Mouse (Mus musculus): ENCODE measurements at regions not wholly inside any gene's neighbourhood (a gene's known extent, or its start where the extent isn't known, plus 50 kb on each side); places are given as distances from the start of the nearest gene placed in this dataset.
A peak's percentile ranks its signal among the peaks of the same experiment; 100 is the strongest.

DNA sequence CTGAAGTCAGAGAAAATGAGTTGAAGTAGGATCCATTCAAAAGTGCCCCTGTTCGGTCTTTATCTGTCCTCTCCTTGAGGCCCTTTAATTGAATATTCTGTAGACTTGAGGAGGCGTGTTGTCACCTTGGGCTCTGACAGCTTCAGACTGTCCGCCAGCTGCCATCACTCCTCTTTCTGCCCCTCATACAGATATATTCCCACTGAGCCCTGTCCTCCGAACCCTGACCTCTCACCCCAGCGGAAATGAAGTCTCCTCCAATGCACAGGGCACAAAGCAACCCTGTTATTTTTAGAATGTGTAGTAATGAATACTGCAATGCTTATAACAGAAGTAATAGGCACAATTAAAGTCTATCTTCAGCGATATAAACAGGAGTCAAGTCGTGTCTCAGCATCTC, 117.4 kb upstream of the Gm14444 start:
- DNase-seq: no peak

DNA sequence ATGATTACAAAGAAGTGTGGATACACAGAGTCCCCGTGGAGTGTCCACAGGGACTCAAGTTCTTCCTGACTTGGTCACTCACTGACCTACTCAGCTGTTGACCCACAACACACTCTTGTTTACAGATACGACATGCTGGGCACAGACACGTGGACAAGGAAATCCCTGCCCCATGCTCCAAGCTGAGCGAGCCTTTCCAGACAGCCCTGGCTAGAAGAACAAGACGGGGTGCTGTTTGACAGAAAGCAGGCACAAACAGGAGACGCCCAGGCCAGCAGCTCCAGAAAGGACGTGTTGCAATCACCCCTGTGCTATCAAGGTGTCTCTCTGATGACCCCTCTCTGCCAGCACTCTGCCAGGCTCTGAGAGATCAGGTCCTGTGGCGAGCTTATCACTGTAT, 112.6 kb upstream of the Gm14444 start:
- DNase-seq: peak; percentile 69 to 74

DNA sequence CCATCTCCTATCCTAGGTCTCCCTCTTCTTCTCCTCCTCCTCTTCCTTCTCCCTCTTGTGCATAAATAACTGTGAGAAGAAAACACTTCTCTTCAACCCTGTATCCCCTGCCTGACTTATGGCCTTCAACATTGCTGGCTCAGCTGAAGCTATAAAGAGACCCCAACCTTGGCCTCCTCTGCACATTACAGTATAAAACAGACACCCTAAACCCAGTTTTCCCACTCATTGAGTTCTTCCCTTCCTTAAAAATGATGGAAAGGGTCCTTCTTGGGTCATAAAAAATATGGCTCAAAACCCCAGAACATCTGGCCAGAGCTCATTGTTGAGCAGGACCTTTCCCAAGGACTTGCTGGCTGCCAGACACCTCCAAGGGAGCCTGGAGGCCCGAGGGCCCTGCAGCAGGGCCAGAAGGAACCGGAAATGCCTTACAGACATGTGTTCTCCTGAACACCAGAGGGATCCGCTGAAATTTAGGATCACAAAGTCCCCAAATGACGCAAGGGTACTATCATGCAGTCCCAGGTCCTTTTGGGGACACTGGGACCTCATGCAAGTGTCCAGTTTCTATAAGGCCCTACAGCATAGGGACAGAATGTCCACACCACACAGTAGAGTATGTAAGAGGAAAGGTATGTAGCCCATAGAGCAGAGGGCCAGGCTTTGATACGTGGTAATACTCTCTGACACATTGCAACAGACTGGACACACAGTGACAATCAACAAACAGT, 109.9 kb upstream of the Gm14444 start:
- peak in 1 of 2 experiments; percentile 50 for DNase-seq

DNA sequence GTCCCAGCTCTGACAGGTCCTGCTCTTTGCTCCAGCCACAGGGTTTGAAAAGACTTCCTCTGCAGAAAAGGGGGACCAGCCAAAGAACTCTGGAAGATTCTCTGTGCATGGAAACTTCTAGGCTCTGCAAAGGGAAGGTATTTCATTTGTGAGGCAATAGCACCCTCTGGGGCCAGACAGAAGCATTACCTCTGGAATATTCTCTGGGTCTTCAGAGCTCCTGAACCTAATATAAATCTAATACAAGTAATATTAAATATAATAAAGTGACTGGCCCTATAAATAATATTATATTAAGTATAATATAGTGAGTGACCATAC, 109.4 kb upstream of the Gm14444 start:
- peak; percentile 60 to 85 for DNase-seq

DNA sequence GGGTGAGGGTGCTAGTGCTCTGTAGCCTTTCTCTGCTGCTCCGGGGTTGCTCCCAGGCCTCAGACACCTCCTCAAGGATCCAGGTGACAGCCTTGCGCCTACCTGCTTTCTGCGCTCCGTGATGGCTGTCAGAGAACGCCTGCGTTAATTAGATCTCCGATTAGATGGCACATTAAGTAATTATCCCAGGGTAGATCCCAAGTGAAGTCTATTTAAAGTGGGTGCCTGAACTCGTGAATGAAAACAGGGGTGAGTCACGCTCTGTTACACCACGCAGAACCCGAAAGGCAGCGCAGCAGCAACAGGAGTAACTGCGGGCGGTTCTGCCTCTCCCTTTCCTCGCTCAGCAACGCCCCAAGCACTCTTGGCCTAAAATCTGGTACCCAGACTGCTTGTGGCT, 108.2 kb upstream of the Gm14444 start:
- no peak for DNase-seq

DNA sequence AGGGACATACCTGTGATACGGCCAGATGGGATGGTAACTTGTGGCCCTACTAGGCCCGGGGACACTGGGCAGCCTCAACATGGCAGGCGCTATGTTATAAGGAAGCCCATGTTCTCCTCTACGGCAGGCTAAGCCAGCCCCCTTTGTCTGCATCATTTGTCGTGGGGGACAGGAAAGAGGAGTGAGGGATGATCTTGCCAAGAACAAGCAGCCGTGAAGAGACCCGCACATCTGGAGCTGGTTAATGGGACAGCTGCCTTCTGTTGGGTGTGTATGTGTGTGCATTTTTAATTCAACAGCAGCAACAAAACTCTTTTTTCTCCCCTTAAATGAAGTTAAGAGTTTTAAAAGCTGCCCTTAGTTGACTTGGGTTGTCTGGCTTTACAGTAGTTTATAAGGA, 106.4 kb upstream of the Gm14444 start:
- DNase-seq: no peak

DNA sequence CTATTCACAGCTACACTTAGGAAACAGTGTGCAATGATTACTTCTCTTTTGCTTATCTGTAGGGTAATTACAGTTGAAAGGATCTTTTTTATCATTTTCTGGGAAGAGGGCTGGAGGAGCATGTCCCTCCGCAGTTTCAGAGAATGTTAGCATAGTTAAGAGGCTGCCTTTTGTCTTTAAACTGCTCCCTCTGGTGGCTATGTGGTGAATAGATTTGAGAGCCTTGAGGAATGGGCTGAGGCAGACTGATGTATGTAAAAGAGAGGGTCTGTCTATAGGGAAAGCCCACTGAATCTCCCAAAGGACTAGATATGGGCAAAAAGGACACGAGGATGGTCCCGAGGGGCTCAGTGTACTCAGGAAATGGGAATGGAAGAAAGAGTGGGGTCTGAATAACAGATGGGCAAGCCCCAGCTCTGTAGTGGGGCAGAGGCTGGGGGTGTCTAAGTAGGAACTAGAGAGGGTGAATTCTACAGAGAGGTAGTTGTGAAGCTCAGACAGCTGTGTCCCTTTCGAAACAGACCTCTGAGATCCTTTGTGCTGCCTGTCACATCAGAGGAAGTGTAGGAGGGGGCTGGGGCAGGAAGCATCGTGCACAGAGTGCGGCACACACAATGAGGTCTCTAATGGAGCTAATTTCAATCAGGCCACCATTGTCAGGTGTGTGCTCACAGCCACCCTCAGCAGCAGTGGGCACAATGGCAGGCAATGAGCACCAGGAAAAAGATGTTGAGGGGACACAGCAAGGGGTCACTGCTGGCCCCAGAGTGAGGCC, 104.0 kb upstream of the Gm14444 start:
- DNase-seq: peak; percentile 13 to 68

DNA sequence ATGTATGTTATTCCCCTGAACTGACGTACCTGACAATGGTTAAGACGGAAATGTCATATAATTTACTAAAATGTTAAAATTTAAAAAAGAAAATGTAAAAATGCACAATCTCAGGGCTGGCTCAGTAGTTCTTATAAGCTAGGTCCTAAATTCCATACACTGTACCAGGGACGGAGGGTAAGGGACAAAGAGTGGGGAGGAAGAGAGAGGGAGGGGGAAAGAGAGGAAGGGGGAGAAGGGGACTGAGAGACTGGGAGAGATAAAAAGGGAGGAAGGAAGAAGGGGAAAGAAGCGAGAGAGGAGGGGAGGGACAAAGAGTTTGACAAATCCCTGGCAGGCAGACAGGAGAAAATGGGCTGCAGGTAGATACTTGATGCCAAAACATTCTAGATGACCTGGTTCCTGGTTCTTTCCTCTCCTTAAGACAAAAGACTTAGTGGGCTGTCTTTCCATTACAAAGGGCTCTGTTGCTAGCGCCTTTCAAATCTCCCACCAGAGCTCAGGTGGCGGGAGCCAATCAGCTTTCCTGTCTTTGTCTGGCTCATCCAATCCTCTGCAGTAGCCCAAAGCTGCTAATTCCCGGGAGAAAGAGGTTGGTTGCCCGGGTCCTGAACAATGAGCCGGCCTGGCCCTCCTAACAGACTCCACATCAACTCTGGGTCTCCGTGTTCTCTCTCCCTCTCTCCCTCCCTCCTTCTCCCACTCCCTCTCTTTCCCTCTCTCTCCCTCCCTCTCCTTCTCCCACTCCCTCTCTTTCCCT, 92.7 kb upstream of the Gm14444 start:
- no peak for DNase-seq

DNA sequence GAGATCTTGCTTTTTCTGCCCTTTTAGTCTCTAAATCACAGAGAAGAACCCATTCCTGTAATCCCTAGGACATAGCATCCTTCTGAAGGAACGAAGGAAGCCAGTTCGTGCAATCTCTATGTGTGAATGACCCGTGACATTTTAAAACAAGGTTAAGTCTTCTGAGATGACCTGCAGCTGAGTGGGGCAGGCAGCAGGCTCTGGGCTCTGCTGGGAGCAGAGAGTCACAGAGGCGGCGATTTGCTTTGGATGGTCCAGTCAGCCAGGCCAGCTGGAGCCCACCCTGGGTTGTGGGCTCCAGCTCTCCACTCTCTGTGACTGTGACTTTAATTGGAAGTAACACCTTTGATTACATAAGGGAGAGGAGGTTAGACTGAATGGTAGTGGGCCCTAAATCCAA, 92.1 kb upstream of the Gm14444 start:
- no peak for DNase-seq

DNA sequence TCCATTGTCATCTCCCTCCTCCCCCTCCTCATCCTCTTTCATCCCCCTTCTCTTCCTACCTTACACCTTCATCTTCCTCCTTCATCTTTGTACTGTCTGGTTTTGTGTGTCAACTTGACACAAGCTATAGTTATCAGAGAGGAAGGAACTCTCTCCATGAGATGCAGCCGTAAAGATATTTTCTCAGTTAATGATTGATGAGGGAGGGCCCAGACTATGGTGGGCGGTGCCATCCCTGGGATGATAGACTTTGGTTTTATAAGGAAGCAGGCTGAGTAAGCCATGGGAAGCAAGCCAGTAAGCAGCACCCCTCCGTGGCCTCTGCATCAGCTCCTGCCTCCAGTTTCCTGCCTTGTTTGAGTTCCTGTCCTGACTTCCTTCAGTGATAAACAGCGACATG, 87.8 kb upstream of the Gm14444 start:
- DNase-seq: no peak

DNA sequence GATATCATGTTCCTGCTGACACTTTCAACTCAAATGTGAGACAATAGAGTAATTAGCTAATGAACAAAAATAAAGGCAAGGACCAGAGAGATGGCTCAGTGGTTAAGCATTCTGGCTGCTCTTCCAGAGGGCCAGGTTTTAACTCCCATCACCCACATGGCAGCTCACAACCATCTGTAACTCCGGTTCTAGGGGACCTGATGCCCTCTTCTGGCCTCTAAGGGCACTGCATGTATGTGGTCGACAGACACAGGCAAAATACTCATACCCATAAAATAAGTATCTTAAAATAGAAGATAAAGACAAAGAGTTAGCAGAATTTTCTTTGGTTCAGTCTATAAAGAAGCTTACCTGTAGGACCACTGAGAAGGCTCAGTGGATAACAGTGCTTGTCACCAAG, 80.3 kb upstream of the Gm14444 start:
- DNase-seq: no peak

DNA sequence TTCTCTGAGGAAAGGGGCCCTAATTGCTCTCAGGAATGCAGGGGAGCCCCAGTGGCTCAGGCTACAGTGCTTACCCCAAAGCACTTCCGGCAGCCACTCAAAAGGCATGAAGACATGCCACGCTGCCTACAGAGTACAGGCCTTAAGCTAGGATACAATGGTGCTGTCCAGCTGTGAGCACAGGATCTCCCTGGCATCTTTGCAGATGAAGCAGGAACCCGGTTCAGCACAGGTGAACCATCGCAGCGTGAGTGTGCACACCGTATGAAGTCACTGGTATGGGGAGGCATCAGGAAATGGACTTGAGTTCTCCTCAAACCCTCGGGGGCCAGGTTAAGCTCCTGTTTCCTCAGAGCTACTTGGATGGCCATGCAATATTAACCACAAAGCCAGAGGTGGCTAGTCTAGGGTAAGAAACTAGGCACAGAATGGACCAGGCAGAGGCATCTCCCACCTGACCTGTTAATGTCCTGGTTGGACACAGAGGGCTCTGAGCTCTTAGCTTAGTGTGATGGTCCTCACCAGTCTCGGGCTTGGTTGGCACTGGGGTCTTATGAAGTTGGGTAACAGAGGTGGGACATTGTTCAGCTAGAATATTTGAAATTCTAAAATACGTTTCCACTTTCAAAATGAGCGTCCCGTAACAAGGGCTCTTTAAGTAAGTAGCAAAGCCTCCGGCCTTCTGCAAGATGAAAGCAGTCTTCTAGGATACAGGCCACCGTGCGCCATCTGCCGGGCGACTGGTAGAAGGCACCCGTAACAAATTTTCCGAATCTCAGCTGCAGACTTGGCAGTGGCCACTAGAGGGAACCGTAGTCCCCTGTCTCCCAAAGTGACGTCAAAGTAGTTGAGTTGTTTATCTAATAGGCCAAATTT, 77.7 kb upstream of the Gm14444 start:
- peak; percentile 76 to 89 for DNase-seq

DNA sequence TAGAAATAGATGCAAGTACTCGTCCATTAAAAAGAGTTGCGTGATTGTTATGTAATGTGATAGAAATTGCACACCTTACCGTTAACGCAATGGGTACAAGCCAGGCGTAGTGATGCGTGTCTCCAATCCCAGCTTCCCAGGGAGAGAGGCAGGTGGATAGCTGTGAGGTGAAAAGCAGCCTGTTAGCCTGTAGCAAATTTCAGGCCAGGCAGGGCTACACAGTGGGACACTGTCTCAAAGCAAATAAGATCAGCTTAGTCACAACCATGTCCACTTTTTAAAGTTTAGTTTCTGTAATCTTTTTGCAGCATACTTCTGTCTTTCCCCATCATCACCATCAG, 77.1 kb upstream of the Gm14444 start:
- no peak for DNase-seq

DNA sequence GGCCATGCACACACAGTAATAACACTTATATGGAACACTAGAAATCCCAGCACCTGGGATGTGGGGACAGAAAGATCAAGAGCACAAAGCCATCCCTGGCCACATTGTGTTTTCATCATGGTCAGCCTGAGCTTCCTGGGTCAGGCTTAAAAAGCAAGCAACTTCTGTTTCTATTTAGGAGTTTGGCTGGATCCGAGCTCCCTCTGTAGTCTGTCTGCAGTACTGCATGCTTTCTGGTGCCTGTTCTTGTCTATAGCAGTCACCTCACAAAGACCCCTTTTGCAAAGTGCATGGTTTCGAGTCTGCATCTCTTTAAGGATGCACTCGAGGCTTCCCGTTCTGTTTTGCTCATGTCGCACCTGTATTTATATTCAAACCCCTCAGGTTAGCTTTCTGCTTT, 73.4 kb upstream of the Gm14444 start:
- peak in 1 of 2 experiments; percentile 7 for DNase-seq

DNA sequence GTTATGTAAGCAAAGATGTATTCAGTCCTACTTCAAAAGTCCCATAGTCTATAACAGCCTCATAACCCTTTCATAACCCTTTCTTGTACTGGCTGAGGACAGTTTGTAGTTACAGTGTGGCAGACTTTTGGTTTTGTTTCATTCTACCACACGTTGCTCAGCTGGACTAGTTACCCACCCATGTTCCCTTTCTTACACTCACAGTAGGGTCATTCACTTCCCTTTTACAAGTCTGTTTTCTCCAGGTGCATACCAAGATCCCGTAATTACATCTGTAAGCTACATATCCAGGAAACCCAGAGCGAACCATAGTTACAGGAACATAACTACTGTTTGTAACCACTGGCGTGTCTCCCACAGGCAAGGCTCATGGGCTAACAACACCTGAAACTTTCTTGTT, 72.1 kb upstream of the Gm14444 start:
- no peak for DNase-seq

DNA sequence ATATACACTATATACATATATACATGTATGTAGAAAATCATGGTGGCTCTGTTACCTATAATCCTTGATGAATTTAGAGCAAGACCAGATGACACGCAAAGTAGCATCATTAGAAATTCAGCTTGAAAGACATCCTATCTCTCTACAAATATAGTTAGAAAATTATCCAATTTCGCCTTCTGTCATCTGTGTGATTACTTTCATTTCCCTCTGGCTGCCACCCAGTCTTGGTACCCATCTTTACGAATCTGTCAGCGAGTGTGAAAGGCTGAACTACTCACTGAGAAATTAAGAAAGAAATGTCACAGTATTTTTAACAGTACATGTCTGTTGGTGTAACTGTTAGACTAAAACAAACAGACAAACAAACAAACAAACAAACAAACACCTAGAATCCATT, 67.8 kb upstream of the Gm14444 start:
- DNase-seq: no peak

DNA sequence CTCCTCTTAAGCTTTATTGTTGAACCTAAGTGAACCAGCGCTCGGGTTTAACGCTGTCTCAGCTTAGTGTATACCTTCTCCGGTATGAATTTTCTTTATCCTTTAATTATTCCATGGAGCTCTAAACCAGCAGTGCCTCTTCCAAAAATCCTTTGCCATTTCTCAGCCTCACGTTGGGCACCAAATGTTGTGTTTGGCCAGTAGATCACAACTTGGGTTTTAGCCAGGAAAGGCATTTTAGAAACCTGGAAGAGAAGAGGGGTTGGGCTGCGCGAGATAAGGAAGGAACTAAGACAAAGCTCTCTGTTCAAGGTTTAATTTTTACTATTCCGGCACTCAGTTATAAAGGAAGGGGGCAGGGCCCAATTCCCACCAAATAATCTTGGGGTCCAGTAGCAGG, 61.9 kb upstream of the Gm14444 start:
- no peak for DNase-seq
